Mouse (Mus musculus): ENCODE measurements at regions not wholly inside any gene's neighbourhood (a gene's known extent, or its start where the extent isn't known, plus 50 kb on each side); places are given as distances from the start of the nearest gene placed in this dataset.

GRCm38 (mm10) chr1:184358226-184358568 lies 324.1 kb upstream of the 1700056E22Rik start:
- DNase-seq = no peak

GRCm38 (mm10) chr1:184357474-184358225 lies 323.5 kb upstream of the 1700056E22Rik start:
- no peak for DNase-seq

- no peak for DNase-seq
Measured at GRCm38 (mm10) chr1:184353832-184354449, 319.8 kb upstream of the 1700056E22Rik start.

DNA sequence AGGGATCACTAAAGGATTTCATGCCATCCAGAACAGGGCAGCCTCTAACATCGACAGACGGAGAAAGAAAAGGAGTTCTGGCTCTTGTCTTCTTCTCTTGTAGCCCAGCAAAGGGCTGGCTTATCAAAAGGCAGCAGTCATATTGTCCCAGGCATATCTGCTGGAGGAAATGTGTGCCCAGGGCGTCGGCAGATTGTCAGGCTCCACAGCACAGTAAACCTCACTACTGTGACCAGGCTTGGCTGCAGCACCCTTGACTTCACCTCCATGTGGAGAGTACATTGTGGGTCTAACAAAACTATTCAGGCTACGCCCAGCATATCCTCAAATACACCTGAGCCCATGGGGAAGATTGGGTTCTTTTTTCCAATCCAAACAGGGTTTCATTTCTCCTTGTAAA lies 317.7 kb upstream of the 1700056E22Rik start:
- no peak for DNase-seq

- DNase-seq = peak; percentile 25
Measured at GRCm38 (mm10) chr1:184344829-184345228, 310.7 kb upstream of the 1700056E22Rik start.

GRCm38 (mm10) chr1:184335952-184336351 lies 301.9 kb upstream of the 1700056E22Rik start:
- no peak for DNase-seq

DNA sequence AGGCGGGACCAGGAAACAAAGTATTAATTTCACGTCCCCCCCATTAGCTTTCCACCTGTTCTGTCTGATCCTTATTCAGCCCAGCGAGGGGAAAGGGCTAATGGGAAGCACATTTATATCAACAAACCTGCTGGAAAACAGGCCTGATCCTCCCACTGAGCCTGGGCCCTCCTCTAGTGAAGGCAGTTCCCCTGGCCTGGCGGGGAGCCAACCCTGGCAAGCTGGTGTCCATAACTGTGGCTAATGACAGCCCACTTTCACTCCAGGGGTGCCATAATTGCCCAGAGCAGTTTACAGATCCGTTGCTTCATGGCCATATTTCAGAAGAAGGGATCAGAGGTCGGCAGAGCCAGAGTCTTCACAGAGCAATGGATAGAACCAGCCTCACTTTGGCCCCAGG lies 301.2 kb upstream of the 1700056E22Rik start:
- peak; percentile 16 for DNase-seq

DNA sequence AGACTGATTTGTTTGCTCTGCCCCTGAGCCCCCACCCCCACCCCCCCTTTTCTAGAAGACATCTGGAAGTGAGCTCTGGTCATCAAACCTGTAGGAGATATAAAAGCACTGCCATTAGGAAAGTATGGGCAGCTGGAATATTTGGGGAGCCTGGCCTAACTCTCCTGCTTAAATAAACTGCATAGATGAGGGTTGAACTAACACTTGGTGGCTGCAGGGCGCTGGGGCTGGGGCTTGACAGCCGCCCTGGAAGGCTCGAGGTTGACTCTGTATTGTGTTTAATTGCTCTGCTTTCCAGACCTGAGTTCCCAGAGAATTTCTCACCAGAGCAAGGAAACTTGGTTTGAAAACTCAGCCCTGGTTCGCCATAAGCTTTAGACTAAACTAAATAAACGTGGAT lies 300.7 kb upstream of the 1700056E22Rik start:
- no peak for DNase-seq

DNA sequence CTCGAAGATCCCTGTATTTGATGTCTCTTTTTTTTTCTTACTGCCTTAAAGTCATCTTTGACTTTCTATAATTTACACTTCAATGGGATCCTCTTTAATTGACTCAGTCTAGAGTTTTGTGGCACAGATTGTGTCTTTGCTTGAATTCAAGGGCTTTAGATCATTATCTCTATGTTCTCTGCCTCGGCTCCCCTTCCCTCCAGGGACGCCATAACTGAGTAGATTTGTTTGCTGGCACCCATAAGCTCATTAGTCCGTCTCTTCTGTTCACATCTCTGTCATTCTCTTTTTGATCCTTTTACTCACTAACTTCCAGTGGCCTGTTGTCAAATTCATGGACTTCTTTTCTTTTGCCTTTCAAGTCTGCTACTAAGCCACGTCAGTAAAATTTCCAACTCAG lies 299.0 kb upstream of the 1700056E22Rik start:
- no peak for DNase-seq

DNA sequence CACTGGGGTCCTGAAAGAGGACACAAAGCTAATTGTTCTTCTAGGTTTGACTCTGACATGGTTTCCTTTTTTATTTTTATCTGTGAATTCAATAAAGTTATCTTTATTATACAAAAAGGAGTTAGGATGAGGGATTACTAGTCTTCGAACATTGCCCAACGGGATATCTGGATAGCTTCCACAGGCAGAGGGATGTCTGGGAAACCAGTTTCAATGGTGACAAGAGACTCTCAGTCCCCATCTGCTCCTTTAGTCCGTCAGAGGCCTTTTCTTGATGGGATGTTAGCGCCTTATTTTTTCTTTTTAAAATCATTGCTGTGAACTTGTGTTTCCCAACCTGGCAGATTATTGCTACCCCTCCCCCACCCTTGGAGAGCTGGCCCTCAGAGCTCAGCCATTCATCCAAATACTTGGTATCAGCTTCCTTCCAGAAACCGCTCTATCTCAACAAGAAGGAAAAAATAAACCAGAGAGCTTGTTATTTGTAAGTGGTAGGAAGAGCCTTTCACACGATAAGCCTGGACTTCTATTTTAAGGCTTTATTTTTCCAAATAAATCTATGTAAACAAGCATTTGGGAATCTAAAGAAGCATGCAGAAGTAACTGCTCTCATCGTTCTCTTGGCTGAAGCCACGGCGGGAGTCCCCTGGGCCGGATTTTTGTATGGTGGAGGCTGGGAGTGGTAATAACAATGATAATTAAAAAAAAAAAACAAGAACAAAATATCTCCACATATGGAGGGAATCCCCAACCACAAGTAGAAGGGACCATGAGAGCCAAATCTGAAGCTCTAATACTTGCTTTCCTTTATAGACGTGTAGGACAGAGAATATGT lies 296.6 kb upstream of the 1700056E22Rik start:
- peak; percentile 44 for DNase-seq

DNA sequence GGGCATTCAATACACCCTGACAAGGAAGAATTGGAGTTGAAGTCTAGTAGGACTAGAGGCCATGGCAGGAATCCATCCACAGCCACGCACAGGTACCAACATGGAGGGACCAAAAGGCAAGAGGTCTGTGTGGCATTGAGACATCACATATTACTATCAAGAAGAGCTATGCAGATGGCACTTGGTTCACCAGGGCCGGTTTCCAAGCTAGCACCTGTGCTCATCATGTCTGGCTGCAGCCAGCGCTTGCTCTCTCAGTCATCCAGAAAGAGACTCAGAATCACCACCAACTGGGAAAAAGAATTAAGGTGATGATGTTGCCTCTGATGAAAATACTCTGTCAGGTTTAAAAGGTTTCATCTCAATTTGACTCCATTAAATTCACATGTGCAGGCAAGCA lies 292.1 kb upstream of the 1700056E22Rik start:
- no peak for DNase-seq

DNA sequence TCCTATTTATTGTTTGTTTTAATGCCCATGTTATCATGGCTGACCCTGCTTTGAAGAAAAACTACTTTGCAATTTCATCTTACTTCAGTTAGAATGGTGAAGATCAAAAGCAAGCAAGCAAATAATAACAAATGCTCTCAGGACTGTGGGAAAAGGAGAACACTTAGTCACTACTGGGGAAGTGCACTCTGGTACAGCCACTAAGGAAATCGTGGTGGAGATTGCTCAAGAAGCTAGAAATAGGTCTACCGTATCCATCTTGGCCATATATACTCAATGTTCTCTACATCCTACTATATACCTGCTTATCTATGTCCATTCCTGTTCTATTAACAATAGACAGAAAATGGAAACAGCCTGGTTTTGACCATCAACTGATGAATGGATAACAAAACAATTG lies 290.1 kb upstream of the 1700056E22Rik start:
- no peak for DNase-seq

- peak; percentile 18 for DNase-seq
Measured at GRCm38 (mm10) chr1:184320521-184321177, 286.5 kb upstream of the 1700056E22Rik start.

DNA sequence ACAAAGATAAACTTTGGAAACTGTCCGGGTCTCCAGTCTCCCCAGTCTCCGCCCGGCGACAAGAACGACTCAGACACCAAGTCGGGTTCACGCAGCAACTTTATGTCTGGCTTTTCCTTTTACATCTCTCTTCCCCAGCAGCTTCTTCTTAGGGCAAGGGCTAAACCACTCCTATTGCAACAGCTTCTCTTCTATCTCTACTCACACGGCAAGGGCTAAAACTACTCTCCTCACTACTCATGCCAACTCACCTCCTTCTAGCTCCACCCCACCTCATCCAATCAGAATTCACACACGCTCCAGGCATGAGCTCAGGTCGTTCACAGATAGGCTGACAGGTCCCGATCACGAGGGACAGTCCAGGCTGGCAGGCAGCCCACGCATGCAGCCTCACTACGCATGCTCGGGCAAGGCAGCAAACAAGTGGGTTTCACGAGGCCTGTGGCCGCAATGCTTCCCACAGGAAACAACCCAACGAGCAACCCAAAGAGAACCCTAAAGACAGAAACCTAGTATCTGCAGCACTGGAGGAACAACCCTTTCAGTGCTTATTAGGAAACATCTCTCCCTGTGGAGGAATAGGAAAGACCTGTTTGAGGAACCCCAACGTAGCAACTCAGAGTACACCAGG lies 276.2 kb upstream of the 1700056E22Rik start:
- DNase-seq = no peak

GRCm38 (mm10) chr1:184304813-184305212 lies 270.7 kb upstream of the 1700056E22Rik start:
- DNase-seq = no peak

DNA sequence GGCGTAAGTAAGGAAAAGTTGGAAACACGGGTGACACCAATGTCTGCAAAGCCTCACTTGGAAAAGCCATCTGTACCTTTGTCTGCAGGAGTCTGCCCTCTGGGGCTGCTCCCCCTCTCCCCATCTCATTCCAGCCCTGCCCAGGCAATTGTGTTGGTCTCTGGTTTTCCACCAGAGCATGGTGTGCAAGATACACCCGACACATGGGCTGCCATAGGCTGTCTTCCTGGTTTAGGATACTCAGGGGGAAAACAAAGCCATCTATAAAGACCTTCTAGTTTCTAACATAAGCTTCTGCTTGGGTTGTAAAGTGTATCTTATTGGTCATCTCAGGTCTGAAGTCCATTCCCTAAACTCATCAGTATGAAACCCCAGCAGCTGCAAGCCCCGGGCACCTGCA lies 270.1 kb upstream of the 1700056E22Rik start:
- no peak for DNase-seq

DNA sequence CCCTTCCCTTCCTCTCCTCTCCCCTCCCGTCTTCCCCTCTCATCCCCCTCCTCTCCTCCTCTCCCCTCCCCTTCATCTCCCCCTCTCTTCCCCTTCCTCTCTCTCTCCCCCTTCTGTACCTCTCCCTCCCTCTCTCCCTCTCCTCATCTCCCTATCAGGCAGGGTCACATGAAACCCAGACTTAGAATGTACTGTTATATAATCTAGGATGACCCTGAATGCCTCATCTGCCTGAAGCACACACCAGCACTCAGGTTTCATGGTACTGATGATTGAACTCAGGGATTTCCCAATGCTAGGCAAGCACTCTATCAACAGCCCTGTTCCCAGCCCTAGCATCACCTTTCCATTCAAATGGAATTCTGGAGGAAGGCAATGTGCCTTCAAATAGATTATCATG lies 264.6 kb upstream of the 1700056E22Rik start:
- no peak for DNase-seq

DNA sequence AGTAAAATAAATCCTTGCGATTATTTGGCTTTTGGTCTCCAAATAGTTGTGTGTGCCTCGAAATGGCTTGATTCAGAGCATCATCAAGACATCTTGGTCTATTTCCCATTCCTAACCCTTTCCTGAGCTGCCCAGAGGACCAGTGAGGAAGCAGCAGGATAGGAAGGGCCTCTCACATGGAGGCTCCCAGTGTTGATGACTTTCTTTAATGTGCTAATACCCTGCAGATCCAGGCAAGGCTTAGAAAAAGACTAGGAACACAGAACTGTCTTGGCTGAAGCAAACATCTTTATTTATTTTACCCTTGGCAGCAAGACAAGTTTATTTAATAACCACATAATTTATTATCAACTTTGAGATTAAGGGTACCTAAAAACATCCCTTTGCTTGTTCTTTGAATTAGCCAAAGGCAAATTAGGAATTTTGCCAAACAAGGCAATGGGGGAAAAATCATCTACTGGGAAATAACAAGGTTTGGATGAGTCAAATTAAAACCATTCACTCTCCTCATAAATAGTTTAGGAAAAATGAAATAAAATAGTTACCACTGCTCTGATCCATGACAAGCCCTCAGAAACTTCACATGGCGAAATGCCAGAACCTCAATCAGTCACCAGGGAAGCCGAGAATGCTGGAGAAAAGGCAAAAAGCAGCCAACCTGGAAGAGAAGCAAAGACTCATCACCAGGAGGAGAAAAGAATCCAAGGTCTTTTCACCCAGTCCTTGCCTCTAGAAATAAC lies 263.1 kb upstream of the 1700056E22Rik start:
- peak; percentile 45 for DNase-seq

GRCm38 (mm10) chr1:184291129-184291528 lies 257.0 kb upstream of the 1700056E22Rik start:
- no peak for DNase-seq

DNA sequence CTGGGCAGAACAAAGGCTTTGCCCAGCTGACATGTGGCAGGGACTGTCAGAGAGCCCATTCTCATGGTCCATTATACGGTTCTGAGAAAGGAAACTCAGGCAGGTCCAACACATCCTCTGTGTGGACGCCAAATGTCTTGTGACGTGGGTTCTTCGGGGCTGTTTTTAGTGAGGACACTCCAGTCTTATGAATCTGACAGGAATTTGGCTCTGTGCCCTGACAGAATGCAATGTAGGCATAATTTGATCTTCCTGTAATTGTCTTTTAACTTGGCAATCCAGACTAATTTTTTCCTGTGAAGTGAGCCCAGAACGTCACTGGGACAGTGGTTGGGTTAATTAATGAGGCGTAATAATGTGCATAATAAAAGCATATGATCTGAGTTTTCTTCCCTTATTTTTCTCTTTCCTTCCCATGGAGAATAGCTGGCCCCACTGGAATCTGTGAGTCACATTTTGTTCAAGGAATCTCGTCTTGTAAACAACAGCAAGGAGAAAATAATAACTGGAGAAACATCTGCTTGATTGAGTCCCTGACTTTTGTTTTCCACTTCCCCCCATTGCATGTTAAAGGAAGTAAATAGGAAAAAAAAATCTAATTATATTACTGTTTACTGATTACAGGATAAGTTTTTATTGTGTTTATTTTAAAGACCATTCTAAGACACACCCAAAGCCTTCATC lies 255.8 kb upstream of the 1700056E22Rik start:
- DNase-seq = peak; percentile 93

DNA sequence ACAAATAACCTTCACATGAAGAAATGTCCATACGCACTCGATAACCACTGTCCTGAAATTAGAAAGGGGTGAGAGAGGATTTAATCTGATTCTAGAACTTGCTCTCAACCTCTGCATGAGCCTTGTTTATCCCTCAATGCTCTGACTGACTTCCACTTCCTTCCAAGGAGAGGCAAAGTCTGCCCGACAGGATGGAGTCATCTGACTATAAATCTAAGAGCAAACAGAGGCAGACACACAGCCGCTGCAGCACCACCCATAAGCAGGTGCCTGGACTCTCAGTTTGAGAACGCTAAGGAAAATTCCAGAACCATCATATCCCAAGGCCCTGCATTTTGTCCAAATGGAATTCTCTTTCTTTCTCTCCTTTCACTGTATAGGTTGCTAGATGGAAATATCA lies 247.7 kb upstream of the 1700056E22Rik start:
- DNase-seq = peak; percentile 22

All from lung, postnatal 10 days (tissue).